Mouse (Mus musculus): Measurements from ENCODE around the gene Ntsr1. TPM values are rescaled to one million over a fixed set of nuclear protein-coding genes. Genes with fewer than 3 reads are reported as not detected.

Ntsr1 gene
- polyA plus RNA-seq (2015; fragmentation: Illumina TruSeq; extraction: RNeasy Lipid Tissue Mini Kit (QIAGEN cat#74804); ENCODE audit: insufficient read depth, low replicate concordance): not detected

GRCm38 (mm10) chr2:180499741-180500140, at the start of gene Ntsr1:
Ntsr1 (plus strand) TSS chr2:180499976.

GRCm38 (mm10) chr2:180455723-180456698, 43.8 kb upstream of the Ntsr1 start, which contains the start of gene Slco4a1:
Slco4a1 (plus strand) TSS chr2:180456245.

GRCm38 (mm10) chr2:180581002-180581401, 81.2 kb downstream of the Ntsr1 start, which contains the start of gene Mrgbp:
Mrgbp (plus strand) TSS chr2:180581304.

GRCm38 (mm10) chr2:180589123-180589831, 89.5 kb downstream of the Ntsr1 start, which contains the start of gene Ogfr:
Ogfr (plus strand) TSS chr2:180589245.

Other genes with a start within 250 kb of the Ntsr1 start
- gene Rps21, start 242.6 kb upstream of the Ntsr1 start, polyA plus RNA-seq (2015; fragmentation: Illumina TruSeq; extraction: RNeasy Lipid Tissue Mini Kit (QIAGEN cat#74804); ENCODE audit: insufficient read depth, low replicate concordance): 1,124 TPM
- 47.4 TPM for gene Cables2, start 226.5 kb upstream of the Ntsr1 start, polyA plus RNA-seq (2015; fragmentation: Illumina TruSeq; extraction: RNeasy Lipid Tissue Mini Kit (QIAGEN cat#74804); ENCODE audit: insufficient read depth, low replicate concordance)
- gene Rbbp8nl, start 210.1 kb upstream of the Ntsr1 start, polyA plus RNA-seq (2015; fragmentation: Illumina TruSeq; extraction: RNeasy Lipid Tissue Mini Kit (QIAGEN cat#74804); ENCODE audit: insufficient read depth, low replicate concordance): not detected
- gene Gata5, start 165.3 kb upstream of the Ntsr1 start, polyA plus RNA-seq (2015; fragmentation: Illumina TruSeq; extraction: RNeasy Lipid Tissue Mini Kit (QIAGEN cat#74804); ENCODE audit: insufficient read depth, low replicate concordance): not detected
- 2.9 TPM for gene Slco4a1, start 43.7 kb upstream of the Ntsr1 start, polyA plus RNA-seq (2015; fragmentation: Illumina TruSeq; extraction: RNeasy Lipid Tissue Mini Kit (QIAGEN cat#74804); ENCODE audit: insufficient read depth, low replicate concordance)
- gene Mrgbp, start 81.3 kb downstream of the Ntsr1 start, polyA plus RNA-seq (2015; fragmentation: Illumina TruSeq; extraction: RNeasy Lipid Tissue Mini Kit (QIAGEN cat#74804); ENCODE audit: insufficient read depth, low replicate concordance): 40.6 TPM
- 44.4 TPM for gene Ogfr, start 89.3 kb downstream of the Ntsr1 start, polyA plus RNA-seq (2015; fragmentation: Illumina TruSeq; extraction: RNeasy Lipid Tissue Mini Kit (QIAGEN cat#74804); ENCODE audit: insufficient read depth, low replicate concordance)
- gene Col9a3, start 97.8 kb downstream of the Ntsr1 start, polyA plus RNA-seq (2015; fragmentation: Illumina TruSeq; extraction: RNeasy Lipid Tissue Mini Kit (QIAGEN cat#74804); ENCODE audit: insufficient read depth, low replicate concordance): 1.2 TPM
- not detected for gene Tcfl5, start 142.7 kb downstream of the Ntsr1 start, polyA plus RNA-seq (2015; fragmentation: Illumina TruSeq; extraction: RNeasy Lipid Tissue Mini Kit (QIAGEN cat#74804); ENCODE audit: insufficient read depth, low replicate concordance)
- 56.4 TPM for gene Dido1, start 210.0 kb downstream of the Ntsr1 start, polyA plus RNA-seq (2015; fragmentation: Illumina TruSeq; extraction: RNeasy Lipid Tissue Mini Kit (QIAGEN cat#74804); ENCODE audit: insufficient read depth, low replicate concordance)
- 77.1 TPM for gene Gid8, start 210.1 kb downstream of the Ntsr1 start, polyA plus RNA-seq (2015; fragmentation: Illumina TruSeq; extraction: RNeasy Lipid Tissue Mini Kit (QIAGEN cat#74804); ENCODE audit: insufficient read depth, low replicate concordance)
- gene Slc17a9, start 225.3 kb downstream of the Ntsr1 start, polyA plus RNA-seq (2015; fragmentation: Illumina TruSeq; extraction: RNeasy Lipid Tissue Mini Kit (QIAGEN cat#74804); ENCODE audit: insufficient read depth, low replicate concordance): 17.0 TPM